Comparison of ENCODE assay signal across 10 mouse cellular contexts in genomic region chr9:63967408-63968172, GRCm38 (mm10). TPM values are rescaled to one million over a fixed set of nuclear protein-coding genes. Genes with fewer than 3 reads are reported as not detected.
A peak's percentile ranks its signal among the peaks of the same experiment; 100 is the strongest.
DNase-seq lines count a peak whose midpoint lies in the region; ATAC-seq and TF ChIP-seq lines count a peak whose summit lies in the region.
"Had no signal": no experiment of that assay in that cellular context is flagged by ENCODE, and none has a peak within 500 bp of the region (broad histone marks: within the 10 kb centered on the region; RNA-seq: fewer than 3 reads in every experiment).

No protein-coding gene starts in this region.

- H3K27ac ChIP-seq in gastrocnemius, adult 2 months: peak overlapping the region; percentile 46
- peak overlapping the region; percentile 78 for H3K27ac ChIP-seq in lung, postnatal 0 days (ENCODE audit: low read length)
- peak overlapping the region; percentile 71 for H3K27ac ChIP-seq in neural tube, embryonic 15.5 days (replicated peaks)

- no peak overlapping the region for H3K9ac ChIP-seq in lung, postnatal 0 days (replicated peaks; ENCODE audit: low read depth)
- H3K9ac ChIP-seq in neural tube, embryonic 15.5 days (replicated peaks): no peak overlapping the region

- 0 out of 2 replicates have a peak overlapping the region, but pooled peaks have one; percentile 6 for H3K4me2 ChIP-seq in lung, postnatal 0 days (replicated peaks; ENCODE audit: low read depth, low read length)
- H3K4me2 ChIP-seq in neural tube, embryonic 15.5 days: no peak overlapping the region

- peak; percentile 46; the same call in 1 of the 2 replicates for TF ChIP-seq EP300 in lung, postnatal 0 days (IDR thresholded peaks at IDR 0.05)

- no peaks in the 10 kb centered on the region for H3K36me3 ChIP-seq in lung, postnatal 0 days (ENCODE audit: insufficient read depth, low read length)
- no peaks in the 10 kb centered on the region for H3K36me3 ChIP-seq in neural tube, embryonic 15.5 days

- TF ChIP-seq CTCF in gastrocnemius, adult 2 months (IDR thresholded peaks at IDR 0.05): no peak
- TF ChIP-seq CTCF in lung, postnatal 0 days (IDR thresholded peaks at IDR 0.05): no peak

- H3K4me3 ChIP-seq in gastrocnemius, adult 2 months: no peak overlapping the region
- no peak overlapping the region for H3K4me3 ChIP-seq in lung, postnatal 0 days (ENCODE audit: low read depth, low read length)
- no peak overlapping the region for H3K4me3 ChIP-seq in neural tube, embryonic 15.5 days (replicated peaks)

- no peaks in the 10 kb centered on the region for H3K27me3 ChIP-seq in lung, postnatal 0 days (replicated peaks; ENCODE audit: insufficient read depth, low read length)
- H3K27me3 ChIP-seq in neural tube, embryonic 15.5 days (replicated peaks): no peaks in the 10 kb centered on the region
- H3K27me3 ChIP-seq: CH12.LX had no signal

- intact Hi-C loops in gastrocnemius, adult 2 months (cut with DNase I): loop anchor here (2.0 kb wide), 1 partner anchor 55 kb away; the partner anchor contains the start of gene Smad6
- intact Hi-C loops in gastrocnemius, postnatal 14 days (cut with DNase I; ENCODE audit: low total_unique reads): no loop called here
- intact Hi-C loops in heart, postnatal 10 days (cut with DNase I): no loop called here

- ATAC-seq in lung, postnatal 0 days: peak; percentile 19; the same call in 1 of the 2 replicates
- no peak for ATAC-seq in neural tube, embryonic 15.5 days (ENCODE audit: low FRiP score)

- no peaks in the 10 kb centered on the region for H3K9me3 ChIP-seq in lung, postnatal 0 days (ENCODE audit: low read length)
- H3K9me3 ChIP-seq in neural tube, embryonic 15.5 days (replicated peaks): no peaks in the 10 kb centered on the region

- peaks cover 40% of the 10 kb centered on the region for H3K4me1 ChIP-seq in lung, postnatal 0 days (ENCODE audit: insufficient read depth, low read depth, low read length)
- peaks cover 59% of the 10 kb centered on the region for H3K4me1 ChIP-seq in neural tube, embryonic 15.5 days

- WGBS in lung, postnatal 0 days: 24% methylated on average over 14 of the region's 14 CpGs
- WGBS in neural tube, embryonic 15.5 days: 66% methylated on average over 14 of the region's 14 CpGs

- DNase-seq in gastrocnemius, adult 2 months: no peak
- no peak for DNase-seq in gastrocnemius, postnatal 14 days
- DNase-seq in lung, postnatal 0 days (ENCODE audit: low spot score): peak; percentile 64
- no peak for DNase-seq in lung, adult 18-20 months
- DNase-seq in heart, postnatal 10 days: peak; percentile 61 to 75
- no peak for DNase-seq in frontal cortex, postnatal 25 days (ENCODE audit: low spot score in 2 of 2)
- no peak for DNase-seq in adrenal gland, adult 18-20 months (ENCODE audit: low spot score in 2 of 2)
- DNase-seq: thymus, postnatal 14 days had no signal

RNA-seq across cellular contexts. Expression of gene Smad6, which starts 54.3 kb away (rescaled TPM):
- 1 to 10 TPM; 2.2 to 5.7 TPM for total RNA-seq in gastrocnemius, adult 2 months (2021)
- 1 to 10 TPM; 1.9 to 2.9 TPM for total RNA-seq in gastrocnemius, postnatal 14 days (2021)
- 13.4 and 15.3 TPM in 2 replicates for polyA plus RNA-seq in lung, postnatal 0 days (2015; fragmentation: Nextera tagmentation; extraction: Ambion mirVana)
- total RNA-seq in heart, postnatal 10 days (2021): 10 to 100 TPM; 16.1 to 19.4 TPM
- 1.8 and 3.0 TPM in 2 replicates for polyA plus RNA-seq in neural tube, embryonic 15.5 days (2015; fragmentation: Nextera tagmentation; extraction: Ambion mirVana)
- 1 to 10 TPM; 5.4 to 5.5 TPM for total RNA-seq in adrenal gland, adult 18-20 months (2021)
- total RNA-seq: CH12.LX had no signal

Comparison
In these comparisons a context has a peak if more than half of its experiments do, and no peak if none do; other contexts are left out.
1. DNase-seq: peak in lung, postnatal 0 days (single experiment) and heart, postnatal 10 days (2 of 2); none in gastrocnemius, adult 2 months (single experiment), gastrocnemius, postnatal 14 days (single experiment), lung, adult 18-20 months (0 of 2), frontal cortex, postnatal 25 days (0 of 2) and adrenal gland, adult 18-20 months (0 of 2).
2. Peak in every context shown above with its lines, with median percentiles within 50 percentile points of each other: H3K27ac ChIP-seq.